Mouse (Mus musculus) fat pad, adult 2 months (tissue): Measurements from ENCODE around the gene Cntfr.

Experiments
- DNase-seq: peaks from one replicate; pipeline ENCODE4 v3.0.0-alpha.2; 2011; ENCODE audit warnings: low read depth, low spot score; ENCODE audit errors: extremely low read depth

The Cntfr gene

GRCm38 (mm10) chr4:41615661-41616599 is 81.0 kb downstream of the Cntfr start:
- no peak for DNase-seq

GRCm38 (mm10) chr4:41614156-41614555 is 82.7 kb downstream of the Cntfr start:
- no peak for DNase-seq

GRCm38 (mm10) chr4:41612166-41612565 is 84.7 kb downstream of the Cntfr start:
- no peak for DNase-seq

GRCm38 (mm10) chr4:41610594-41610980 is 86.3 kb downstream of the Cntfr start:
- no peak for DNase-seq

GRCm38 (mm10) chr4:41609681-41610593 is 87.0 kb downstream of the Cntfr start:
- no peak for DNase-seq
